Mouse (Mus musculus) forebrain, embryonic 14.5 days (tissue): ENCODE measurements around the gene Gimap5. TPM values are rescaled to one million over a fixed set of nuclear protein-coding genes. Genes with fewer than 3 reads are reported as not detected.

Experiments
- ATAC-seq: fragments of 200-750 bp; cut with Nextera tagmentation; 2 replicates; pipeline ENCODE4 v1.8.0; 2017; ENCODE audit warnings: mild to moderate bottlenecking, moderate library complexity
- DNase-seq: peaks from one replicate; pipeline ENCODE4 v3.0.0-alpha.2; 2015; ENCODE audit warnings: low spot score
- H3K27ac ChIP-seq: fragments of 300-500 bp; sonication (generic); 2 replicates; pipeline ENCODE4 v1.5.1; 2014; ENCODE audit warnings: low read depth, mild to moderate bottlenecking, control low read depth, low read length, moderate library complexity
- H3K27me3 ChIP-seq: fragments of 300-500 bp; sonication (generic); replicated peaks from 2 replicates; pipeline ENCODE4 v1.6.1; 2014; ENCODE audit warnings: low read length, control low read depth, mixed read lengths; ENCODE audit not compliant: control insufficient read depth, insufficient read depth
- H3K36me3 ChIP-seq: fragments of 300-500 bp; sonication (generic); 2 replicates; pipeline ENCODE4 v1.6.1; 2014; ENCODE audit warnings: low read length, control low read depth; ENCODE audit not compliant: control insufficient read depth, insufficient read depth
- H3K4me1 ChIP-seq: fragments of 300-500 bp; sonication (generic); 2 replicates; pipeline ENCODE4 v1.6.1; 2014; ENCODE audit warnings: antibody characterized with exemption, low read length, control low read depth; ENCODE audit not compliant: control insufficient read depth, insufficient read depth
- H3K4me2 ChIP-seq: fragments of 300-500 bp; sonication (generic); 2 replicates; pipeline ENCODE4 v1.6.1; 2014; ENCODE audit warnings: mild to moderate bottlenecking, control low read depth, low read length
- H3K4me3 ChIP-seq: fragments of 300-500 bp; sonication (generic); 2 replicates; pipeline ENCODE4 v1.5.1; 2014; ENCODE audit warnings: low read depth, low read length, control low read depth
- H3K9ac ChIP-seq: fragments of 300-500 bp; sonication (generic); 2 replicates; pipeline ENCODE4 v1.6.1; 2014; ENCODE audit warnings: mild to moderate bottlenecking, low read length, control low read depth, moderate library complexity
- H3K9me3 ChIP-seq: fragments of 300-500 bp; sonication (generic); replicated peaks from 2 replicates; pipeline ENCODE4 v1.6.1; 2016; ENCODE audit warnings: low read length, control low read depth, mixed read lengths; ENCODE audit not compliant: control insufficient read depth
- WGBS: fragments of 180-500 bp; shearing (Covaris S2); extraction: QIAGEN DNeasy Blood & Tissue Kit; methylation state at CpG from one replicate; pipeline ENCODE4 v1.1.7; 2014; 5-methylcytosine and 5-hydroxymethylcytosine counted together
- polyA plus RNA-seq: library from polyadenylated mRNA; unstranded; fragments of >200 nt; fragmentation: Nextera tagmentation; extraction: Ambion mirVana; gene quantifications from 2 replicates; pipeline ENCODE4 v1.2.1, GENCODE M21; 2014

Gene Gimap5
- polyA plus RNA-seq, 1 experiment from 2014 or later, result 1.5 TPM

- DNase-seq, result no peak
- peaks cover 22% of the 10 kb centered on the region for H3K27me3 ChIP-seq
Observed at GRCm38 (mm10) chr6:48745490-48745889, 507 bp upstream of the Gimap5 start.

GRCm38 (mm10) chr6:48747091-48747966 is 1.3 kb downstream of the Gimap5 start:
- Histone ChIP-seq H3K27me3 (peaks cover 13% of the 10 kb centered on the region), H3K9ac (no peak overlapping the region), H3K27ac (no peak overlapping the region), H3K4me3 (no peak overlapping the region), H3K9me3 (no peaks in the 10 kb centered on the region), H3K4me2 (no peak overlapping the region), H3K4me1 (no peaks in the 10 kb centered on the region), H3K36me3 (no peaks in the 10 kb centered on the region)
- no peak for DNase-seq
- 81% methylated on average over 7 of the region's 7 CpGs for WGBS
- no peak for ATAC-seq

More at GRCm38 (mm10) chr6:48745490-48745889, 507 bp upstream of the Gimap5 start:
- WGBS, result 62% methylated on average over 2 of the region's 2 CpGs
- Histone ChIP-seq H3K4me2 (no peak overlapping the region), H3K9me3 (no peaks in the 10 kb centered on the region), H3K27ac (no peak overlapping the region), H3K4me3 (no peak overlapping the region), H3K36me3 (no peaks in the 10 kb centered on the region), H3K4me1 (no peaks in the 10 kb centered on the region), H3K9ac (no peak overlapping the region)
- ATAC-seq, result no peak

- WGBS, result 70% methylated on average over 7 of the region's 7 CpGs
- no peaks in the 10 kb centered on the region for H3K27me3 ChIP-seq
- H3K9me3 ChIP-seq, result no peaks in the 10 kb centered on the region
- H3K36me3 ChIP-seq, result no peaks in the 10 kb centered on the region
- H3K27ac ChIP-seq, result no peak overlapping the region
- no peak overlapping the region for H3K4me2 ChIP-seq
- H3K9ac ChIP-seq, result no peak overlapping the region
- no peak for ATAC-seq
- no peaks in the 10 kb centered on the region for H3K4me1 ChIP-seq
- no peak overlapping the region for H3K4me3 ChIP-seq
- DNase-seq, result peak; percentile 18
Observed at GRCm38 (mm10) chr6:48763567-48764270, 17.7 kb downstream of the Gimap5 start.

GRCm38 (mm10) chr6:48764496-48764895 is 18.5 kb downstream of the Gimap5 start:
- 93% methylated on average over 10 of the region's 10 CpGs for WGBS
- H3K4me2 ChIP-seq, result no peak overlapping the region
- no peak overlapping the region for H3K4me3 ChIP-seq
- H3K27me3 ChIP-seq, result no peaks in the 10 kb centered on the region
- no peak overlapping the region for H3K27ac ChIP-seq
- H3K9me3 ChIP-seq, result no peaks in the 10 kb centered on the region
- no peaks in the 10 kb centered on the region for H3K4me1 ChIP-seq
- DNase-seq (no peak), ATAC-seq (no peak)
- no peaks in the 10 kb centered on the region for H3K36me3 ChIP-seq
- H3K9ac ChIP-seq, result no peak overlapping the region

GRCm38 (mm10) chr6:48768178-48768869 is 22.3 kb downstream of the Gimap5 start:
- H3K4me3 ChIP-seq, result no peak overlapping the region
- no peaks in the 10 kb centered on the region for H3K36me3 ChIP-seq
- 71% methylated on average over 9 of the region's 9 CpGs for WGBS
- ATAC-seq, result no peak
- H3K27me3 ChIP-seq, result no peaks in the 10 kb centered on the region
- no peaks in the 10 kb centered on the region for H3K9me3 ChIP-seq
- H3K4me1 ChIP-seq, result no peaks in the 10 kb centered on the region
- no peak for DNase-seq
- H3K9ac ChIP-seq, result no peak overlapping the region
- no peak overlapping the region for H3K4me2 ChIP-seq
- H3K27ac ChIP-seq, result no peak overlapping the region

GRCm38 (mm10) chr6:48768933-48769332 is 22.9 kb downstream of the Gimap5 start:
- H3K27ac ChIP-seq, result no peak overlapping the region
- no peaks in the 10 kb centered on the region for H3K9me3 ChIP-seq
- no peaks in the 10 kb centered on the region for H3K27me3 ChIP-seq
- no peak overlapping the region for H3K9ac ChIP-seq
- no peak for DNase-seq
- no peak overlapping the region for H3K4me3 ChIP-seq
- no peaks in the 10 kb centered on the region for H3K4me1 ChIP-seq
- 90% methylated on average over 3 of the region's 3 CpGs for WGBS
- no peak for ATAC-seq
- H3K4me2 ChIP-seq, result no peak overlapping the region
- H3K36me3 ChIP-seq, result no peaks in the 10 kb centered on the region

GRCm38 (mm10) chr6:48770696-48771095 is 24.7 kb downstream of the Gimap5 start, which contains the start of gene Gimap3:
Gimap3 (minus strand) TSS chr6:48770851.
- ATAC-seq (no peak), DNase-seq (no peak)
- H3K9ac ChIP-seq, result no peak within 1 kb of the TSS
- no peaks in the 10 kb centered on the region for H3K9me3 ChIP-seq
- no peaks in the 10 kb centered on the region for H3K4me1 ChIP-seq
- H3K27ac ChIP-seq, result no peak within 1 kb of the TSS
- no peaks in the 10 kb centered on the region for H3K27me3 ChIP-seq
- WGBS, result 91% methylated on average over 3 of the region's 3 CpGs
- H3K4me3 ChIP-seq, result no peak within 1 kb of the TSS
- no peaks in the 10 kb centered on the region for H3K36me3 ChIP-seq
- H3K4me2 ChIP-seq, result no peak within 1 kb of the TSS

GRCm38 (mm10) chr6:48772030-48772429 is 26.0 kb downstream of the Gimap5 start:
- DNase-seq, result peak; percentile 80
- no peaks in the 10 kb centered on the region for H3K4me1 ChIP-seq
- H3K36me3 ChIP-seq, result no peaks in the 10 kb centered on the region
- no peaks in the 10 kb centered on the region for H3K9me3 ChIP-seq
- WGBS, result 11% methylated on average over 8 of the region's 8 CpGs
- ATAC-seq, result peak; percentile 58; the same call in 1 of the 2 replicates
- no peak overlapping the region for H3K4me3 ChIP-seq
- H3K9ac ChIP-seq, result no peak overlapping the region
- no peak overlapping the region for H3K27ac ChIP-seq
- H3K27me3 ChIP-seq, result no peaks in the 10 kb centered on the region
- no peak overlapping the region for H3K4me2 ChIP-seq
